Mouse (Mus musculus): ENCODE results near the gene AI413582. TPM values are rescaled to one million over a fixed set of nuclear protein-coding genes. Genes with fewer than 3 reads are reported as not detected.

AI413582 gene
- total and polyA plus RNA-seq, 2 experiments from 2014 or later, result 50.2 to 92.7 TPM

- H3K36me3 ChIP-seq (ENCODE audit: insufficient read depth, low read length), result no peaks in the 10 kb centered on the region
- H3K27ac ChIP-seq, result no peak overlapping the region
- DNase-seq (ENCODE audit: low spot score) (no peak), ATAC-seq (0 out of 2 replicates have a peak, but pooled peaks have one; percentile 18)
- no peaks in the 10 kb centered on the region for H3K9me3 ChIP-seq (ENCODE audit: low read length)
- 20% methylated on average over 9 of the region's 9 CpGs for WGBS
- H3K27me3 ChIP-seq (ENCODE audit: insufficient read depth, low read length), result peaks cover 26% of the 10 kb centered on the region
- no peak for TF ChIP-seq CTCF (IDR thresholded peaks at IDR 0.05; ENCODE audit: low read depth)
- H3K9ac ChIP-seq (replicated peaks; ENCODE audit: low read length), result no peak overlapping the region
- no peak overlapping the region for H3K4me3 ChIP-seq (ENCODE audit: low read length)
- no peak overlapping the region for H3K4me2 ChIP-seq (ENCODE audit: low read depth, low read length)
- peaks cover 3% of the 10 kb centered on the region; the same call in 1 of the 2 replicates for H3K4me1 ChIP-seq (ENCODE audit: insufficient read depth, low read length)
These were observed 47.3 kb downstream of the AI413582 start for GRCm38 (mm10) chr17:27518296-27518695.

- peak overlapping the region; percentile 70 for H3K4me2 ChIP-seq (ENCODE audit: low read depth, low read length)
- peaks cover 6% of the 10 kb centered on the region; the same call in 1 of the 2 replicates for H3K4me1 ChIP-seq (ENCODE audit: insufficient read depth, low read length)
- WGBS, result 34% methylated on average over 27 of the region's 27 CpGs
- ATAC-seq (no peak), DNase-seq (ENCODE audit: low spot score) (peak; percentile 53)
- peak overlapping the region; percentile 65 for H3K4me3 ChIP-seq (ENCODE audit: low read length)
- H3K36me3 ChIP-seq (ENCODE audit: insufficient read depth, low read length), result no peaks in the 10 kb centered on the region
- H3K27ac ChIP-seq, result no peak overlapping the region; the same call in 1 of the 2 replicates
- no peak overlapping the region for H3K9ac ChIP-seq (replicated peaks; ENCODE audit: low read length)
- H3K27me3 ChIP-seq (ENCODE audit: insufficient read depth, low read length), result peaks cover 16% of the 10 kb centered on the region; the same call in 1 of the 2 replicates
- peak; percentile 72 for TF ChIP-seq CTCF (IDR thresholded peaks at IDR 0.05; ENCODE audit: low read depth)
- H3K9me3 ChIP-seq (ENCODE audit: low read length), result no peaks in the 10 kb centered on the region
These were observed 51.4 kb downstream of the AI413582 start for GRCm38 (mm10) chr17:27513916-27514762.

Other genes starting within 250 kb of the AI413582 start
- 34.3 and 38.8 TPM in 2 replicates for gene Grm4, start 44.4 kb downstream of the AI413582 start, total RNA-seq (2014; rRNA removed)
- gene Grm4, start 44.4 kb downstream of the AI413582 start, polyA plus RNA-seq (2015; fragmentation: Nextera tagmentation; extraction: Ambion mirVana), result 8.7 and 10.1 TPM in 2 replicates
- 142 and 170 TPM in 2 replicates for gene Hmga1, start 9.3 kb downstream of the AI413582 start, total RNA-seq (2014; rRNA removed)
- 130 and 145 TPM in 2 replicates for gene Hmga1, start 9.3 kb downstream of the AI413582 start, polyA plus RNA-seq (2015; fragmentation: Nextera tagmentation; extraction: Ambion mirVana)
- 252 and 264 TPM in 2 replicates for gene Nudt3, start 57.7 kb upstream of the AI413582 start, total RNA-seq (2014; rRNA removed)
- gene Nudt3, start 57.7 kb upstream of the AI413582 start, polyA plus RNA-seq (2015; fragmentation: Nextera tagmentation; extraction: Ambion mirVana), result 210 and 220 TPM in 2 replicates
- not detected in 2 replicates for gene RPS10-NUDT3, start 69.5 kb upstream of the AI413582 start, total RNA-seq (2014; rRNA removed)
- not detected in 2 replicates for gene RPS10-NUDT3, start 69.5 kb upstream of the AI413582 start, polyA plus RNA-seq (2015; fragmentation: Nextera tagmentation; extraction: Ambion mirVana)
- 1,174 and 1,303 TPM in 2 replicates for gene Rps10, start 70.9 kb upstream of the AI413582 start, total RNA-seq (2014; rRNA removed)
- gene Rps10, start 70.9 kb upstream of the AI413582 start, polyA plus RNA-seq (2015; fragmentation: Nextera tagmentation; extraction: Ambion mirVana), result 497 and 519 TPM in 2 replicates
- 38.3 and 62.9 TPM in 2 replicates for gene Pacsin1, start 89.8 kb upstream of the AI413582 start, total RNA-seq (2014; rRNA removed)
- 80.0 and 85.1 TPM in 2 replicates for gene Pacsin1, start 89.8 kb upstream of the AI413582 start, polyA plus RNA-seq (2015; fragmentation: Nextera tagmentation; extraction: Ambion mirVana)
- 2.1 TPM in 2 replicates for gene Spdef, start 163.2 kb upstream of the AI413582 start, total RNA-seq (2014; rRNA removed)
- 1.7 and 1.8 TPM in 2 replicates for gene Spdef, start 163.2 kb upstream of the AI413582 start, polyA plus RNA-seq (2015; fragmentation: Nextera tagmentation; extraction: Ambion mirVana)

All from hindbrain, postnatal 0 days (tissue).